Mouse (Mus musculus) thymus, adult 2 months (tissue): ENCODE data around the gene Ppard.

Experiments
- CTCF ChIP-seq: fragments of 200-500 bp; IDR thresholded peaks from 2 replicates; pipeline ENCODE4 v1.5.1; 2012; ENCODE audit warnings: mild to moderate bottlenecking, control low read depth, low read length, moderate library complexity, borderline replicate concordance; ENCODE audit not compliant: control insufficient read depth, poor library complexity, insufficient read depth; ENCODE audit errors: extremely low read depth
- POLR2A ChIP-seq: fragments of 200-500 bp; IDR thresholded peaks from 2 replicates; pipeline ENCODE4 v1.6.1; 2012; ENCODE audit warnings: mild to moderate bottlenecking, low read length, control low read depth, moderate library complexity; ENCODE audit not compliant: control insufficient read depth, poor library complexity, insufficient read depth; ENCODE audit errors: extremely low read depth

GRCm38 (mm10) chr17:28242296-28242695 is 9.8 kb downstream of the Ppard start:
- TF ChIP-seq CTCF: no peak
- TF ChIP-seq POLR2A: no peak
